Mouse (Mus musculus): Measurements from ENCODE around the gene Fam205a3. TPM values are rescaled to one million over a fixed set of nuclear protein-coding genes. Genes with fewer than 3 reads are reported as not detected.
"Not testable (repeated sequence)": the region's sequence is repeated elsewhere in the genome, so short reads cannot be mapped to it uniquely, and the experiment has no call there.

Gene Fam205a3
- not detected in 2 replicates for polyA plus RNA-seq (2015; fragmentation: Nextera tagmentation; extraction: Ambion mirVana)

GRCm38 (mm10) chr4:42318034-42318433 is at the start of gene Fam205a3:
Gene Fam205a3, plus strand, starts transcription at chr4:42318334.
- not testable (repeated sequence) for H3K36me3 ChIP-seq (ENCODE audit: insufficient read depth, low read length); H3K27me3 ChIP-seq (ENCODE audit: insufficient read depth, low read length); H3K9me3 ChIP-seq (replicated peaks; ENCODE audit: low read length); ATAC-seq (replicated peaks; ENCODE audit: low FRiP score, low read depth); H3K4me1 ChIP-seq (replicated peaks; ENCODE audit: insufficient read depth, low read length); DNase-seq (ENCODE audit: low spot score); H3K9ac ChIP-seq (ENCODE audit: low read depth, low read length); H3K4me3 ChIP-seq (replicated peaks; ENCODE audit: low read depth, low read length); H3K4me2 ChIP-seq (ENCODE audit: low read length); H3K27ac ChIP-seq
- no CpG with 5 or more reads among the region's 1 CpGs for WGBS

GRCm38 (mm10) chr4:42293967-42294366 is 24.2 kb upstream of the Fam205a3 start, which contains the start of gene Gm21953:
Gene Gm21953, plus strand, starts transcription at chr4:42294267.
- not testable (repeated sequence) for ATAC-seq (replicated peaks; ENCODE audit: low FRiP score, low read depth); H3K9ac ChIP-seq (ENCODE audit: low read depth, low read length); H3K27ac ChIP-seq; H3K4me2 ChIP-seq (ENCODE audit: low read length); H3K9me3 ChIP-seq (replicated peaks; ENCODE audit: low read length); H3K36me3 ChIP-seq (ENCODE audit: insufficient read depth, low read length); H3K4me3 ChIP-seq (replicated peaks; ENCODE audit: low read depth, low read length); DNase-seq (ENCODE audit: low spot score); H3K4me1 ChIP-seq (replicated peaks; ENCODE audit: insufficient read depth, low read length); H3K27me3 ChIP-seq (ENCODE audit: insufficient read depth, low read length)
- WGBS: no CpG with 5 or more reads among the region's 18 CpGs

Other genes with a start within 250 kb of the Fam205a3 start
- not detected in 2 replicates for gene Gm3893, start 227.1 kb upstream of the Fam205a3 start, polyA plus RNA-seq (2015; fragmentation: Nextera tagmentation; extraction: Ambion mirVana)
- 0.33 TPM in 1 of 2 replicates, not detected in the other for gene Gm13304, start 203.5 kb upstream of the Fam205a3 start, polyA plus RNA-seq (2015; fragmentation: Nextera tagmentation; extraction: Ambion mirVana)
- 0.28 TPM in 1 of 2 replicates, not detected in the other for gene Gm13306, start 164.9 kb upstream of the Fam205a3 start, polyA plus RNA-seq (2015; fragmentation: Nextera tagmentation; extraction: Ambion mirVana)
- gene Gm13305, start 149.7 kb upstream of the Fam205a3 start, polyA plus RNA-seq (2015; fragmentation: Nextera tagmentation; extraction: Ambion mirVana): 0.21 TPM in 1 of 2 replicates, not detected in the other
- not detected in 2 replicates for gene Gm10600, start 77.7 kb upstream of the Fam205a3 start, polyA plus RNA-seq (2015; fragmentation: Nextera tagmentation; extraction: Ambion mirVana)
- 0.89 TPM in 1 of 2 replicates, not detected in the other for gene Ccl21b, start 62.6 kb upstream of the Fam205a3 start, polyA plus RNA-seq (2015; fragmentation: Nextera tagmentation; extraction: Ambion mirVana)
- gene Gm21953, start 24.1 kb upstream of the Fam205a3 start, polyA plus RNA-seq (2015; fragmentation: Nextera tagmentation; extraction: Ambion mirVana): not detected in 2 replicates
- not detected in 2 replicates for gene Gm21586, start 121.0 kb downstream of the Fam205a3 start, polyA plus RNA-seq (2015; fragmentation: Nextera tagmentation; extraction: Ambion mirVana)
- gene Gm2163, start 148.4 kb downstream of the Fam205a3 start, polyA plus RNA-seq (2015; fragmentation: Nextera tagmentation; extraction: Ambion mirVana): 0.04 and 0.05 TPM in 2 replicates
- not detected in 2 replicates for gene Fam205a2, start 209.8 kb downstream of the Fam205a3 start, polyA plus RNA-seq (2015; fragmentation: Nextera tagmentation; extraction: Ambion mirVana)

All from kidney, postnatal 0 days (tissue).